Mouse (Mus musculus): ENCODE data around the gene Hist1h4j. TPM values are rescaled to one million over a fixed set of nuclear protein-coding genes. Genes with fewer than 3 reads are reported as not detected.
"Not testable (repeated sequence)": the region's sequence is repeated elsewhere in the genome, so short reads cannot be mapped to it uniquely, and the experiment has no call there.

Gene Hist1h4j
- total and polyA plus RNA-seq, 2 experiments from 2014 or later: 0.20 to 962 TPM

GRCm38 (mm10) chr13:21753051-21753523 lies 18.2 kb downstream of the Hist1h4j start:
- ATAC-seq (ENCODE audit: insufficient read depth, low read depth) (no peak), DNase-seq (ENCODE audit: low spot score) (no peak)
- WGBS: 3% methylated on average over 10 of the region's 10 CpGs
- Histone ChIP-seq H3K9ac (replicated peaks; ENCODE audit: low read depth, low read length) (peak overlapping the region; percentile 51), H3K4me2 (ENCODE audit: low read depth, low read length) (peak overlapping the region; percentile 67), H3K27me3 (ENCODE audit: control insufficient read depth, insufficient read depth, low read length) (no peaks in the 10 kb centered on the region), H3K36me3 (replicated peaks; ENCODE audit: control insufficient read depth, insufficient read depth, low read length) (no peaks in the 10 kb centered on the region), H3K4me1 (ENCODE audit: control insufficient read depth, insufficient read depth) (peaks cover 23% of the 10 kb centered on the region), H3K4me3 (ENCODE audit: low read depth, low read length) (peak overlapping the region; percentile 51), H3K27ac (ENCODE audit: low read depth) (peak overlapping the region; percentile 94), H3K9me3 (replicated peaks; ENCODE audit: control insufficient read depth, low read length) (no peaks in the 10 kb centered on the region)
- TF ChIP-seq EP300 (IDR thresholded peaks at IDR 0.05; ENCODE audit: low read depth): no peak
- TF ChIP-seq CTCF (IDR thresholded peaks at IDR 0.05; ENCODE audit: low read depth): no peak

GRCm38 (mm10) chr13:21753524-21754285 lies 18.8 kb downstream of the Hist1h4j start, which contains the start of the genes Hist1h2ak and Hist1h2bn:
Gene Hist1h2ak, minus strand, starts transcription at chr13:21753827.
Gene Hist1h2bn, plus strand, starts transcription at chr13:21754123.
- H3K36me3 ChIP-seq (replicated peaks; ENCODE audit: control insufficient read depth, insufficient read depth, low read length); H3K9me3 ChIP-seq (replicated peaks; ENCODE audit: control insufficient read depth, low read length); H3K27me3 ChIP-seq (ENCODE audit: control insufficient read depth, insufficient read depth, low read length): not testable (repeated sequence)
- peak; percentile 98 for DNase-seq (ENCODE audit: low spot score)
- 0% methylated on average over 36 of the region's 50 CpGs for WGBS
- Histone ChIP-seq H3K4me3 (ENCODE audit: low read depth, low read length) (peak within 1 kb of the TSS; percentile 51), H3K4me2 (ENCODE audit: low read depth, low read length) (peak within 1 kb of the TSS; percentile 72), H3K4me1 (ENCODE audit: control insufficient read depth, insufficient read depth) (peaks cover 23% of the 10 kb centered on the region), H3K9ac (replicated peaks; ENCODE audit: low read depth, low read length) (peak within 1 kb of the TSS; percentile 51), H3K27ac (ENCODE audit: low read depth) (peak within 1 kb of the TSS; percentile 94)
- peak; percentile 92 for ATAC-seq (ENCODE audit: insufficient read depth, low read depth)

GRCm38 (mm10) chr13:21754294-21755001 lies 19.6 kb downstream of the Hist1h4j start:
- Histone ChIP-seq H3K4me2 (ENCODE audit: low read depth, low read length) (peak overlapping the region; percentile 72), H3K4me1 (ENCODE audit: control insufficient read depth, insufficient read depth) (peaks cover 18% of the 10 kb centered on the region), H3K27ac (ENCODE audit: low read depth) (peak overlapping the region; percentile 94), H3K9ac (replicated peaks; ENCODE audit: low read depth, low read length) (peak overlapping the region; percentile 48), H3K4me3 (ENCODE audit: low read depth, low read length) (peak overlapping the region; percentile 51)
- H3K9me3 ChIP-seq (replicated peaks; ENCODE audit: control insufficient read depth, low read length); H3K36me3 ChIP-seq (replicated peaks; ENCODE audit: control insufficient read depth, insufficient read depth, low read length); H3K27me3 ChIP-seq (ENCODE audit: control insufficient read depth, insufficient read depth, low read length): not testable (repeated sequence)
- peak; percentile 18 for ATAC-seq (ENCODE audit: insufficient read depth, low read depth)
- 3% methylated on average over 12 of the region's 26 CpGs for WGBS
- peak; percentile 28 for DNase-seq (ENCODE audit: low spot score)

GRCm38 (mm10) chr13:21755707-21756106 lies 20.8 kb downstream of the Hist1h4j start:
- H3K27ac ChIP-seq (ENCODE audit: low read depth): no peak overlapping the region
- H3K9ac ChIP-seq (replicated peaks; ENCODE audit: low read depth, low read length): no peak overlapping the region; the same call in 1 of the 2 replicates
- TF ChIP-seq CTCF (IDR thresholded peaks at IDR 0.05; ENCODE audit: low read depth) (no peak), EP300 (IDR thresholded peaks at IDR 0.05; ENCODE audit: low read depth) (no peak)
- H3K36me3 ChIP-seq (replicated peaks; ENCODE audit: control insufficient read depth, insufficient read depth, low read length): no peaks in the 10 kb centered on the region
- no peaks in the 10 kb centered on the region for H3K27me3 ChIP-seq (ENCODE audit: control insufficient read depth, insufficient read depth, low read length)
- H3K4me1 ChIP-seq (ENCODE audit: control insufficient read depth, insufficient read depth): peaks cover 13% of the 10 kb centered on the region; the same call in 1 of the 2 replicates
- 74% methylated on average over 1 of the region's 1 CpGs for WGBS
- H3K4me3 ChIP-seq (ENCODE audit: low read depth, low read length): 0 out of 2 replicates have a peak overlapping the region, but pooled peaks have one; percentile 5
- peak overlapping the region; percentile 72 for H3K4me2 ChIP-seq (ENCODE audit: low read depth, low read length)
- ATAC-seq (ENCODE audit: insufficient read depth, low read depth) (no peak), DNase-seq (ENCODE audit: low spot score) (no peak)
- no peaks in the 10 kb centered on the region for H3K9me3 ChIP-seq (replicated peaks; ENCODE audit: control insufficient read depth, low read length)

GRCm38 (mm10) chr13:21778814-21779766 lies 44.2 kb downstream of the Hist1h4j start:
- no peak for TF ChIP-seq EP300 (IDR thresholded peaks at IDR 0.05; ENCODE audit: low read depth)
- no peak for TF ChIP-seq CTCF (IDR thresholded peaks at IDR 0.05; ENCODE audit: low read depth)
- WGBS: 6% methylated on average over 33 of the region's 33 CpGs
- H3K4me2 ChIP-seq (ENCODE audit: low read depth, low read length): peak overlapping the region; percentile 86

More at GRCm38 (mm10) chr13:21778814-21779766, 44.2 kb downstream of the Hist1h4j start:
- H3K4me1 ChIP-seq (ENCODE audit: control insufficient read depth, insufficient read depth): peaks cover 18% of the 10 kb centered on the region
- ATAC-seq (ENCODE audit: insufficient read depth, low read depth): peak; percentile 80
- no peaks in the 10 kb centered on the region for H3K36me3 ChIP-seq (replicated peaks; ENCODE audit: control insufficient read depth, insufficient read depth, low read length)
- peak; percentile 94 for DNase-seq (ENCODE audit: low spot score)
- H3K4me3 ChIP-seq (ENCODE audit: low read depth, low read length): peak overlapping the region; percentile 64
- H3K27ac ChIP-seq (ENCODE audit: low read depth): peak overlapping the region; percentile 82
- H3K27me3 ChIP-seq (ENCODE audit: control insufficient read depth, insufficient read depth, low read length): no peaks in the 10 kb centered on the region
- no peaks in the 10 kb centered on the region for H3K9me3 ChIP-seq (replicated peaks; ENCODE audit: control insufficient read depth, low read length)
- H3K9ac ChIP-seq (replicated peaks; ENCODE audit: low read depth, low read length): peak overlapping the region; percentile 67

Data from heart, postnatal 0 days (tissue).